Mouse (Mus musculus) kidney, embryonic 14.5 days (tissue): ENCODE measurements around the gene Ier3. TPM values are rescaled to one million over a fixed set of nuclear protein-coding genes. Genes with fewer than 3 reads are reported as not detected.

Experiments used
- ATAC-seq: fragments of 200-750 bp; cut with Nextera tagmentation; 2 replicates; pipeline ENCODE4 v1.8.0; 2017; ENCODE audit warnings: moderate number of reproducible peaks, mild to moderate bottlenecking, moderate TSS enrichment, moderate library complexity; ENCODE audit not compliant: low FRiP score, low TSS enrichment
- H3K27ac ChIP-seq: fragments of 300-500 bp; sonication (generic); 2 replicates; pipeline ENCODE4 v1.5.1; 2014; ENCODE audit warnings: low read depth, mild to moderate bottlenecking, low read length, moderate library complexity, mixed read lengths
- H3K27me3 ChIP-seq: fragments of 300-500 bp; sonication (generic); 2 replicates; pipeline ENCODE4 v1.6.1; 2014; ENCODE audit warnings: mild to moderate bottlenecking, low read length; ENCODE audit not compliant: control insufficient read depth, insufficient read depth
- H3K36me3 ChIP-seq: fragments of 300-500 bp; sonication (generic); 2 replicates; pipeline ENCODE4 v1.6.1; 2014; ENCODE audit warnings: low read length, mixed read lengths; ENCODE audit not compliant: control insufficient read depth, insufficient read depth
- H3K4me1 ChIP-seq: fragments of 300-500 bp; sonication (generic); 2 replicates; pipeline ENCODE4 v1.6.1; 2014; ENCODE audit warnings: low read length, mixed read lengths; ENCODE audit not compliant: control insufficient read depth, insufficient read depth
- H3K4me2 ChIP-seq: fragments of 300-500 bp; sonication (generic); replicated peaks from 2 replicates; pipeline ENCODE4 v1.6.1; 2014; ENCODE audit warnings: low read depth, mild to moderate bottlenecking, low read length
- H3K4me3 ChIP-seq: fragments of 300-500 bp; sonication (generic); 2 replicates; pipeline ENCODE4 v1.5.1; 2014; ENCODE audit warnings: mild to moderate bottlenecking, low read length
- H3K9ac ChIP-seq: fragments of 300-500 bp; sonication (generic); 2 replicates; pipeline ENCODE4 v1.6.1; 2014; ENCODE audit warnings: low read depth, mild to moderate bottlenecking, low read length, moderate library complexity
- H3K9me3 ChIP-seq: fragments of 300-500 bp; sonication (generic); 2 replicates; pipeline ENCODE4 v1.6.1; 2016; ENCODE audit warnings: low read length; ENCODE audit not compliant: control insufficient read depth
- WGBS: fragments of 180-500 bp; shearing (Covaris S2); extraction: QIAGEN DNeasy Blood & Tissue Kit; methylation state at CpG from one replicate; pipeline ENCODE4 v1.1.7; 2014; 5-methylcytosine and 5-hydroxymethylcytosine counted together
- polyA plus RNA-seq: library from polyadenylated mRNA; unstranded; fragments of >200 nt; fragmentation: Nextera tagmentation; extraction: Ambion mirVana; gene quantifications from 2 replicates; pipeline ENCODE4 v1.2.1, GENCODE M21; 2014

The Ier3 gene
- polyA plus RNA-seq, 1 experiment from 2014 or later = 6.8 TPM

DNA sequence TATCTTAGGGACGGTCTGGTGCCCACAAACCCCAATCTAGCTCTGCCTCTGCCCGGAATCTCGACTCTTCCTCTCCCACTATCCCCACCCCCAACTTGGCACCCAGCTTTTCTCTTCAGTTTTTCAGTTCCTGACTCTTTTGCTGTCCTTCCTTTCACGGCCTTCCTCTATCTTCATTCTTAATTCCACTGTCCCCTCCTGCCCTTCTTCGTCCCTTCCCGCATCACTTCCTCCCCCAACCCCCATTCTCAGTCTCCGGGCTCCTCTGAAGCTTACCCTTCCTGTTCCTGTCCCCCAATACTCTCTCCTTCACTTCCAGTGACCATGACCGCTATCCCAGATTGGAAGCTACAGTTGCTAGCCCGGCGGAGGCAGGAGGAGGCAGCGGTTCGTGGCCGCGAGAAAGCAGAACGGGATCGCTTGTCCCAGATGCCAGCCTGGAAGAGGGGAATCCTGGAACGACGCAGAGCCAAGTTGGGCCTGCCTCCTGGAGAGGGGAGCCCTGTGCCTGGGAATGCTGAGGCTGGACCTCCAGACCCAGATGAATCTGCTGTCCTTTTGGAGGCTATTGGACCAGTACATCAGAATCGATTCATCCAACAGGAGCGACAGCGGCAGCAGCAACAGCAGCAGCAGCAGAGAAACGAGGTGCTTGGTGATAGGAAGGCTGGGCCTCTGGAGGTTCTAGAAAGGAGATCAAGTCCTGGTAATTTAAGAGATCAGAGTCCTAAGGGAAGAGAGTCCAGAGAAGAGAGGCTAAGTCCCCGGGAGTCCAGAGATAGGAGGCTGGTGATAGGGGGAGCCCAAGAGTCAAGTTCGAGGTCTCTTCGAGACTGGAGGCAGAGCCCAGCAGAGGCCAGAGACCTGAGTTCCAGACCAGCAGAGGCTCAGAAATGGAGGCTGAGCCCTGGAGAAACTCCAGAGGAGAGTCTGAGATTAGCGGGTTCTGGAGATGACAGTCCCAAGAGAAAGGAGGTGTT, 45.7 kb downstream of the Ier3 start:
- no peak for ATAC-seq
- peaks cover 41% of the 10 kb centered on the region for H3K4me1 ChIP-seq
- peak overlapping the region; percentile 60 for H3K9ac ChIP-seq
- H3K4me2 ChIP-seq = peak overlapping the region; percentile 58
- H3K27me3 ChIP-seq = no peaks in the 10 kb centered on the region
- H3K9me3 ChIP-seq = no peaks in the 10 kb centered on the region
- H3K36me3 ChIP-seq = 0 out of 2 replicates have a peak, but pooled peaks cover 3% of the 10 kb centered on the region
- peak overlapping the region; percentile 91 for H3K27ac ChIP-seq
- H3K4me3 ChIP-seq = peak overlapping the region; percentile 54
- WGBS = 11% methylated on average over 26 of the region's 26 CpGs

- WGBS = 24% methylated on average over 14 of the region's 17 CpGs
- Histone ChIP-seq H3K9me3 (no peaks in the 10 kb centered on the region), H3K4me3 (peak overlapping the region; percentile 54), H3K27ac (peak overlapping the region; percentile 91; the same call in 1 of the 2 replicates), H3K36me3 (peaks cover 9% of the 10 kb centered on the region; the same call in 1 of the 2 replicates), H3K4me1 (peaks cover 41% of the 10 kb centered on the region), H3K4me2 (peak overlapping the region; percentile 58), H3K9ac (peak overlapping the region; percentile 60), H3K27me3 (no peaks in the 10 kb centered on the region)
- ATAC-seq = no peak
These were observed 46.8 kb downstream of the Ier3 start for GRCm38 (mm10) chr17:35868165-35868820.

DNA sequence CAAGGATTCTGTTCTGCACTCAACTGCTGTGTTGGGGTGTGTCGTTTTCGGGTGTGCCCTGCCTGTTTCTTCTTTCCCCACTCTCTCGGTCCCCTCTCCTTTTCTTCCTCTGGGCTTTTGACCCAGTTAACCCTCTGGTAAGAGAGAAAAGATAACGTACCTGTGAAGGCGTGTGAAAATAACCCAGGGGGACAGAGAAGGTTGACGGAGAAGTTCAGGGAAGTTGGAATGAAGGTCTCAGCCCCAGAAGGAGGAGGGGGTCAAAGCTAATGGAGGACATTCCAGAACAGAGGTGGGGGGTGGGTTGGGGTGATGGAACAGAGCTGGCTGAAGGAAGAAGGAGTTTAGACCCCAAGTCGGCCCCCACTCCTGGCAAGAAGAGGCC, 47.5 kb downstream of the Ier3 start:
- 5% methylated on average over 7 of the region's 7 CpGs for WGBS
- ATAC-seq = no peak
- peaks cover 41% of the 10 kb centered on the region for H3K4me1 ChIP-seq

GRCm38 (mm10) chr17:35869346-35870067, 48.0 kb downstream of the Ier3 start:
- Histone ChIP-seq H3K4me2 (peak overlapping the region; percentile 58), H3K9me3 (no peaks in the 10 kb centered on the region), H3K9ac (peak overlapping the region; percentile 60), H3K27me3 (no peaks in the 10 kb centered on the region), H3K4me3 (peak overlapping the region; percentile 54), H3K4me1 (peaks cover 39% of the 10 kb centered on the region), H3K36me3 (peaks cover 14% of the 10 kb centered on the region; the same call in 1 of the 2 replicates), H3K27ac (peak overlapping the region; percentile 74)
- WGBS = 1% methylated on average over 7 of the region's 7 CpGs
- no peak for ATAC-seq

More for the DNA sequence above, 47.5 kb downstream of the Ier3 start:
- H3K4me2 ChIP-seq = peak overlapping the region; percentile 58
- H3K4me3 ChIP-seq = peak overlapping the region; percentile 54
- H3K27ac ChIP-seq = peak overlapping the region; percentile 74; the same call in 1 of the 2 replicates
- peak overlapping the region; percentile 60 for H3K9ac ChIP-seq
- H3K27me3 ChIP-seq = no peaks in the 10 kb centered on the region
- H3K36me3 ChIP-seq = peaks cover 10% of the 10 kb centered on the region; the same call in 1 of the 2 replicates
- no peaks in the 10 kb centered on the region for H3K9me3 ChIP-seq

DNA sequence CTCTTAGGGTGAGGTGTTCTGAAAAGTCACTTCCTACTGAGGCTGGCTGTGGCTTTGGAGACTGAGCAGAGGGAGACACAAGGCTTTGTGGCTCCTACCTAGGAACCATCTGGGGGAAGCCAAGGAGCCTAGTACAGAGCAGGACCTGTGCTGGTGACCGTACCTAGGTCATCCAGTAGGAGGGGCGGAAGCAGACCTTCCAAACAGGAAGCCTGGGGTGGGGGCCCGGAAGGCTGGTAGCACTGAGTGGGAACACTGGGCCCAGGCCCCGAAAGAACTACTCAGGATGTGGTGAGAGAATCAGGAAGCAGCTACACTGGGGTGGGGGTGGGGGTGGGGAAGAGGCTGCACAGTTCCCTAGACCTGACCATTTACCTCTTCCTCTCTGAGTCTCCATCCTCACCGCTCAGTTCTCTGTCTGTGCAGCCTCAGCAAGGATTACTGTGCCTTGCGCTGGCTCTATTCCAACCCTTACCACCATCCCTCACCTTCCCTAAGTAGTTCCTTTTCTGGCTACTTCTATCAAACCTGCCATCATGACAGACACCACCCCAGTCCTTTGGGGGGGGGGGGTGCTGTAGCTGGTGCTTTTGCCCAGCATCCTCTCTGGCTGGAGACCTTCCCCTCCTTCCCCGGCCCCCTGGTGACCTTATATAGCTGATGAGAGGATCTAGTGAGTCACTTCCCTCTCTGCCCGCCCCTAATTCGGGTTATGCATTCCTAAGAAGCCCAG, 48.8 kb downstream of the Ier3 start:
- Histone ChIP-seq H3K27ac (peak overlapping the region; percentile 74; the same call in 1 of the 2 replicates), H3K9me3 (no peaks in the 10 kb centered on the region)

DNA sequence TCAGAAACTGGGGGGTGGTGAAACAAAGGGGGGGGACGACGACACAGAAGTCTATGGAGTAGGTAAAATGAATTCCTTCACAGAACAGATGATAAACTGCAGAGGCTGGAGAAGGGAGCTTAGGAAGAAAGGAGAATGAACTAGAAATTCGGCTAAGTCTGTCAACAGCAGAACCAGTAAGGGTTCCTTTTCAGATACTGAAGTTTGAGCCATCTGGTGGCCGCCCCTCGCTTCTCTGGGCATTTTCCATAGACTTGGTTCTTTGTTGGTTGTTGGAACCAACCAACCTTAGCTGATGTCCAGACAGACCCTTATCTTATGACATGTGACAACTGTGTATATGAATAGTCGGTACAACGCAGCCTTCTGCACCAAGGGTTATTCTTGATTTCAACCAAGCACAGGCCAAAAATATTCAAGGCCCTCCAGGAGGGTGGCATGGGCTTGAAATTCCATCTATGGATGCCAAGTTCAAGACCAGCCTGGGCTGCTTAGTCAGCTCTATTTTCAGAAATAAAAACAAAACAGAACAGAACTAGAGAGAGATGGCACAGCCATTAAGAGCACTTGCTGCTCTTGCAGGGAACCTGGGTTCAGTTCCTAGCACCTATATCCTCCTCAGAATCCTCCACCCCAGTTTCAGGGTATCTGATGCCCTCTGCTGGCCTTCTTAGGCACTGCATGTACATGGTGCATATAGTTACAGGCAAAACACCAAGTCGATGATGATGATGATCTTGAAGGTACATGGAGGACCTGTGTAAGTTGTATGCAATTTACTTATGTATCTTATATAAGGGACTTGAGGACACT, 49.6 kb downstream of the Ier3 start:
- peak overlapping the region; percentile 54; the same call in 1 of the 2 replicates for H3K4me3 ChIP-seq
- peaks cover 33% of the 10 kb centered on the region for H3K4me1 ChIP-seq
- ATAC-seq = no peak
- WGBS = 78% methylated on average over 8 of the region's 8 CpGs
- peaks cover 27% of the 10 kb centered on the region for H3K36me3 ChIP-seq
- H3K27me3 ChIP-seq = no peaks in the 10 kb centered on the region
- H3K4me2 ChIP-seq = peak overlapping the region; percentile 58; the same call in 1 of the 2 replicates
- H3K27ac ChIP-seq = peak overlapping the region; percentile 74; the same call in 1 of the 2 replicates
- no peaks in the 10 kb centered on the region for H3K9me3 ChIP-seq
- H3K9ac ChIP-seq = 0 out of 2 replicates have a peak overlapping the region, but pooled peaks have one; percentile 8

More for the DNA sequence above, 48.8 kb downstream of the Ier3 start:
- Histone ChIP-seq H3K4me1 (peaks cover 33% of the 10 kb centered on the region), H3K27me3 (no peaks in the 10 kb centered on the region), H3K9ac (0 out of 2 replicates have a peak overlapping the region, but pooled peaks have one; percentile 8), H3K36me3 (peaks cover 23% of the 10 kb centered on the region; the same call in 1 of the 2 replicates), H3K4me3 (peak overlapping the region; percentile 54), H3K4me2 (peak overlapping the region; percentile 58)
- WGBS = 57% methylated on average over 9 of the region's 9 CpGs
- no peak for ATAC-seq
